Mouse (Mus musculus) megakaryocyte, adult 5-6 weeks (primary cell): Measurements from ENCODE around the gene Myadml2. TPM values are rescaled to one million over a fixed set of nuclear protein-coding genes. Genes with fewer than 3 reads are reported as not detected.
A peak's percentile ranks its signal among the peaks of the same experiment; 100 is the strongest.

Experiments used
- ATAC-seq: 2 replicates; pipeline ENCODE4 v1.8.0; 2016; ENCODE audit warnings: mild to moderate bottlenecking, inconsistent platforms; ENCODE audit not compliant: poor library complexity, severe bottlenecking
- total RNA-seq, 2 experiments: library from RNA; stranded (forward) in 1 of 2; stranded (reverse) in 1 of 2; fragments of 153-499, 151-499 nt in 1 of 2; fragments of 221-1000, 200-1000 nt in 1 of 2; gene quantifications; 2 replicates each; pipeline versions ENCODE4 v1.2.3 to v1.2.4; 2015 to 2017

Gene Myadml2
- total RNA-seq, 2 experiments from 2014 or later = not detected

- no peak for ATAC-seq
Observed at GRCm38 (mm10) chr11:120613976-120614375, 34.0 kb downstream of the Myadml2 start.

- no peak for ATAC-seq
Observed at GRCm38 (mm10) chr11:120613481-120613972, 34.4 kb downstream of the Myadml2 start.

GRCm38 (mm10) chr11:120612763-120613162 is 35.2 kb downstream of the Myadml2 start:
- peak; percentile 89 for ATAC-seq

- no peak for ATAC-seq
Observed at GRCm38 (mm10) chr11:120610477-120611046, 37.4 kb downstream of the Myadml2 start.

- ATAC-seq = no peak
Observed at GRCm38 (mm10) chr11:120609250-120609649, 38.7 kb downstream of the Myadml2 start.

- no peak for ATAC-seq
Observed at GRCm38 (mm10) chr11:120608241-120609034, 39.5 kb downstream of the Myadml2 start, which contains the start of gene Npb. Npb (plus strand) TSS chr11:120608477.

GRCm38 (mm10) chr11:120606764-120607163 is 41.2 kb downstream of the Myadml2 start:
- ATAC-seq = no peak

GRCm38 (mm10) chr11:120605667-120606066 is 42.3 kb downstream of the Myadml2 start:
- no peak for ATAC-seq

GRCm38 (mm10) chr11:120603545-120603944 is 44.4 kb downstream of the Myadml2 start:
- ATAC-seq = no peak

- no peak for ATAC-seq
Observed at GRCm38 (mm10) chr11:120600716-120601115, 47.2 kb downstream of the Myadml2 start.

- ATAC-seq = no peak
Observed at GRCm38 (mm10) chr11:120598990-120599549, 48.9 kb downstream of the Myadml2 start.

GRCm38 (mm10) chr11:120598283-120598989 is 49.5 kb downstream of the Myadml2 start, which contains the start of the genes Alyref and Anapc11:
Alyref (minus strand) TSS chr11:120598365.
Anapc11 (plus strand) TSS chr11:120598421.
- ATAC-seq = peak; percentile 95

- ATAC-seq = peak; percentile 15
Observed at GRCm38 (mm10) chr11:120597240-120598235, 50.4 kb downstream of the Myadml2 start.

Other genes starting within 250 kb of the Myadml2 start
Only the 30 nearest of the 32 such genes appear.
- 1.1 TPM in 1 of 2 replicates, not detected in the other for gene Pde6g, start 194.7 kb downstream of the Myadml2 start, total RNA-seq (2015)
- not detected in 2 replicates for gene Pde6g, start 194.7 kb downstream of the Myadml2 start, total RNA-seq (2017)
- gene Oxld1, start 190.1 kb downstream of the Myadml2 start, total RNA-seq (2015) = 6.2 and 7.7 TPM in 2 replicates
- gene Oxld1, start 190.1 kb downstream of the Myadml2 start, total RNA-seq (2017) = 4.2 and 6.8 TPM in 2 replicates
- 5.8 and 6.2 TPM in 2 replicates for gene Ccdc137, start 190.0 kb downstream of the Myadml2 start, total RNA-seq (2015)
- gene Ccdc137, start 190.0 kb downstream of the Myadml2 start, total RNA-seq (2017) = 5.9 and 36.8 TPM in 2 replicates
- 14.1 and 15.1 TPM in 2 replicates for gene Arl16, start 180.6 kb downstream of the Myadml2 start, total RNA-seq (2015)
- gene Arl16, start 180.6 kb downstream of the Myadml2 start, total RNA-seq (2017) = 9.1 and 10.8 TPM in 2 replicates
- gene Mrpl12, start 163.5 kb downstream of the Myadml2 start, total RNA-seq (2015) = 34.3 and 35.6 TPM in 2 replicates
- gene Mrpl12, start 163.5 kb downstream of the Myadml2 start, total RNA-seq (2017) = 25.4 and 41.7 TPM in 2 replicates
- gene Slc25a10, start 156.3 kb downstream of the Myadml2 start, total RNA-seq (2015) = 9.3 and 14.7 TPM in 2 replicates
- 12.8 and 17.2 TPM in 2 replicates for gene Slc25a10, start 156.3 kb downstream of the Myadml2 start, total RNA-seq (2017)
- gene Gcgr, start 117.5 kb downstream of the Myadml2 start, total RNA-seq (2015) = not detected in 2 replicates
- gene Gcgr, start 117.5 kb downstream of the Myadml2 start, total RNA-seq (2017) = not detected in 2 replicates
- gene Mcrip1, start 98.4 kb downstream of the Myadml2 start, total RNA-seq (2015) = 79.7 and 83.0 TPM in 2 replicates
- 18.3 and 30.5 TPM in 2 replicates for gene Mcrip1, start 98.4 kb downstream of the Myadml2 start, total RNA-seq (2017)
- not detected in 2 replicates for gene Ppp1r27, start 97.0 kb downstream of the Myadml2 start, total RNA-seq (2015)
- not detected in 2 replicates for gene Ppp1r27, start 97.0 kb downstream of the Myadml2 start, total RNA-seq (2017)
- 301 and 325 TPM in 2 replicates for gene P4hb, start 74.9 kb downstream of the Myadml2 start, total RNA-seq (2015)
- gene P4hb, start 74.9 kb downstream of the Myadml2 start, total RNA-seq (2017) = 587 and 590 TPM in 2 replicates
- 506 and 521 TPM in 2 replicates for gene Arhgdia, start 66.5 kb downstream of the Myadml2 start, total RNA-seq (2015)
- gene Arhgdia, start 66.5 kb downstream of the Myadml2 start, total RNA-seq (2017) = 226 and 275 TPM in 2 replicates
- gene Alyref, start 49.8 kb downstream of the Myadml2 start, total RNA-seq (2015) = 143 and 149 TPM in 2 replicates
- gene Alyref, start 49.8 kb downstream of the Myadml2 start, total RNA-seq (2017) = 171 and 196 TPM in 2 replicates
- 79.9 and 90.6 TPM in 2 replicates for gene Anapc11, start 49.7 kb downstream of the Myadml2 start, total RNA-seq (2015)
- 30.0 and 32.3 TPM in 2 replicates for gene Anapc11, start 49.7 kb downstream of the Myadml2 start, total RNA-seq (2017)
- gene Npb, start 39.7 kb downstream of the Myadml2 start, total RNA-seq (2015) = not detected in 2 replicates
- gene Npb, start 39.7 kb downstream of the Myadml2 start, total RNA-seq (2017) = not detected in 2 replicates
- gene Pcyt2, start 30.2 kb downstream of the Myadml2 start, total RNA-seq (2015) = 11.8 and 13.3 TPM in 2 replicates
- 17.3 and 22.6 TPM in 2 replicates for gene Pcyt2, start 30.2 kb downstream of the Myadml2 start, total RNA-seq (2017)
- 51.4 and 53.6 TPM in 2 replicates for gene Sirt7, start 22.9 kb downstream of the Myadml2 start, total RNA-seq (2015)
- 119 and 121 TPM in 2 replicates for gene Sirt7, start 22.9 kb downstream of the Myadml2 start, total RNA-seq (2017)
- gene Mafg, start 14.6 kb downstream of the Myadml2 start, total RNA-seq (2015) = 23.1 and 23.8 TPM in 2 replicates
- 58.7 and 68.0 TPM in 2 replicates for gene Mafg, start 14.6 kb downstream of the Myadml2 start, total RNA-seq (2017)
- gene Pycr1, start 4.4 kb downstream of the Myadml2 start, total RNA-seq (2015) = 3.5 and 3.7 TPM in 2 replicates
- gene Pycr1, start 4.4 kb downstream of the Myadml2 start, total RNA-seq (2017) = 2.9 TPM in 2 replicates
- not detected in 2 replicates for gene Notum, start 13.0 kb upstream of the Myadml2 start, total RNA-seq (2015)
- gene Notum, start 13.0 kb upstream of the Myadml2 start, total RNA-seq (2017) = not detected in 2 replicates
- 57.9 and 63.1 TPM in 2 replicates for gene Aspscr1, start 24.8 kb upstream of the Myadml2 start, total RNA-seq (2015)
- 59.5 and 70.2 TPM in 2 replicates for gene Aspscr1, start 24.8 kb upstream of the Myadml2 start, total RNA-seq (2017)
- gene Cenpx, start 65.6 kb upstream of the Myadml2 start, total RNA-seq (2015) = 84.6 and 95.8 TPM in 2 replicates
- gene Cenpx, start 65.6 kb upstream of the Myadml2 start, total RNA-seq (2017) = 67.0 and 71.5 TPM in 2 replicates
- gene Lrrc45, start 65.8 kb upstream of the Myadml2 start, total RNA-seq (2015) = 6.3 and 7.2 TPM in 2 replicates
- gene Lrrc45, start 65.8 kb upstream of the Myadml2 start, total RNA-seq (2017) = 21.0 and 21.6 TPM in 2 replicates
- 0.25 and 0.83 TPM in 2 replicates for gene Rac3, start 73.3 kb upstream of the Myadml2 start, total RNA-seq (2015)
- gene Rac3, start 73.3 kb upstream of the Myadml2 start, total RNA-seq (2017) = 1.4 TPM in 1 of 2 replicates, not detected in the other
- 24.9 and 30.0 TPM in 2 replicates for gene Dcxr, start 79.1 kb upstream of the Myadml2 start, total RNA-seq (2015)
- gene Dcxr, start 79.1 kb upstream of the Myadml2 start, total RNA-seq (2017) = 20.0 and 25.0 TPM in 2 replicates
- gene Cbr2, start 84.0 kb upstream of the Myadml2 start, total RNA-seq (2015) = 7.6 and 8.5 TPM in 2 replicates
- gene Cbr2, start 84.0 kb upstream of the Myadml2 start, total RNA-seq (2017) = 1.7 and 8.9 TPM in 2 replicates
- gene Hmga1b, start 114.6 kb upstream of the Myadml2 start, total RNA-seq (2015) = 10.5 and 11.9 TPM in 2 replicates
- gene Hmga1b, start 114.6 kb upstream of the Myadml2 start, total RNA-seq (2017) = 7.6 and 8.8 TPM in 2 replicates
- gene Rfng, start 136.0 kb upstream of the Myadml2 start, total RNA-seq (2015) = 10.4 and 14.5 TPM in 2 replicates
- gene Rfng, start 136.0 kb upstream of the Myadml2 start, total RNA-seq (2017) = 3.3 and 5.7 TPM in 2 replicates
- 51.4 and 70.1 TPM in 2 replicates for gene Gps1, start 136.1 kb upstream of the Myadml2 start, total RNA-seq (2015)
- 52.1 and 56.3 TPM in 2 replicates for gene Gps1, start 136.1 kb upstream of the Myadml2 start, total RNA-seq (2017)
- gene Dus1l, start 148.2 kb upstream of the Myadml2 start, total RNA-seq (2015) = 46.1 and 51.8 TPM in 2 replicates
- 24.0 and 31.1 TPM in 2 replicates for gene Dus1l, start 148.2 kb upstream of the Myadml2 start, total RNA-seq (2017)
- gene Fasn, start 176.4 kb upstream of the Myadml2 start, total RNA-seq (2015) = 14.0 and 19.2 TPM in 2 replicates
- gene Fasn, start 176.4 kb upstream of the Myadml2 start, total RNA-seq (2017) = 10.5 and 13.3 TPM in 2 replicates